Mouse (Mus musculus): ENCODE measurements around the gene Wnk2. TPM values are rescaled to one million over a fixed set of nuclear protein-coding genes. Genes with fewer than 3 reads are reported as not detected.

Gene Wnk2
- polyA plus RNA-seq, 1 experiment from 2014 or later = 1.6 TPM

GRCm38 (mm10) chr13:49096826-49097225 lies 51.0 kb downstream of the Wnk2 start:
- H3K27ac ChIP-seq (replicated peaks) = no peak overlapping the region
- ATAC-seq (ENCODE audit: low FRiP score, low TSS enrichment) (no peak), DNase-seq (ENCODE audit: low spot score) (no peak)
- TF ChIP-seq EP300 (optimal IDR thresholded peaks at IDR 0.05) (no peak), CTCF (IDR thresholded peaks at IDR 0.05; ENCODE audit: low read depth) (no peak)
- H3K4me1 ChIP-seq (replicated peaks; ENCODE audit: control insufficient read depth, insufficient read depth) = no peaks in the 10 kb centered on the region
- H3K9me3 ChIP-seq (ENCODE audit: control insufficient read depth, low read length) = no peaks in the 10 kb centered on the region
- no peak overlapping the region for H3K4me2 ChIP-seq (replicated peaks; ENCODE audit: low read depth)
- H3K36me3 ChIP-seq (ENCODE audit: control insufficient read depth, insufficient read depth, low read length) = peaks cover 4% of the 10 kb centered on the region; the same call in 1 of the 2 replicates
- no peak overlapping the region for H3K4me3 ChIP-seq (ENCODE audit: low read depth, low read length)
- H3K27me3 ChIP-seq (ENCODE audit: control insufficient read depth, insufficient read depth, low read length) = no peaks in the 10 kb centered on the region
- H3K9ac ChIP-seq (ENCODE audit: low read length) = no peak overlapping the region
- WGBS = 92% methylated on average over 4 of the region's 4 CpGs

GRCm38 (mm10) chr13:49094667-49095066 lies 53.1 kb downstream of the Wnk2 start:
- Histone ChIP-seq H3K4me1 (replicated peaks; ENCODE audit: control insufficient read depth, insufficient read depth) (no peaks in the 10 kb centered on the region), H3K27me3 (ENCODE audit: control insufficient read depth, insufficient read depth, low read length) (no peaks in the 10 kb centered on the region), H3K9ac (ENCODE audit: low read length) (no peak overlapping the region), H3K27ac (replicated peaks) (no peak overlapping the region), H3K4me3 (ENCODE audit: low read depth, low read length) (no peak overlapping the region), H3K9me3 (ENCODE audit: control insufficient read depth, low read length) (no peaks in the 10 kb centered on the region), H3K4me2 (replicated peaks; ENCODE audit: low read depth) (no peak overlapping the region), H3K36me3 (ENCODE audit: control insufficient read depth, insufficient read depth, low read length) (peaks cover 4% of the 10 kb centered on the region; the same call in 1 of the 2 replicates)
- no peak for TF ChIP-seq CTCF (IDR thresholded peaks at IDR 0.05; ENCODE audit: low read depth)
- 50% methylated on average over 6 of the region's 6 CpGs for WGBS
- DNase-seq (ENCODE audit: low spot score) (no peak), ATAC-seq (ENCODE audit: low FRiP score, low TSS enrichment) (0 out of 2 replicates have a peak, but pooled peaks have one; percentile 39)

- no peak overlapping the region for H3K27ac ChIP-seq (replicated peaks)
- H3K36me3 ChIP-seq (ENCODE audit: control insufficient read depth, insufficient read depth, low read length) = peaks cover 4% of the 10 kb centered on the region; the same call in 1 of the 2 replicates
- 69% methylated on average over 9 of the region's 9 CpGs for WGBS
- no peaks in the 10 kb centered on the region for H3K9me3 ChIP-seq (ENCODE audit: control insufficient read depth, low read length)
- no peak overlapping the region for H3K9ac ChIP-seq (ENCODE audit: low read length)
- H3K4me3 ChIP-seq (ENCODE audit: low read depth, low read length) = no peak overlapping the region
- no peak overlapping the region for H3K4me2 ChIP-seq (replicated peaks; ENCODE audit: low read depth)
- no peaks in the 10 kb centered on the region for H3K27me3 ChIP-seq (ENCODE audit: control insufficient read depth, insufficient read depth, low read length)
- ATAC-seq (ENCODE audit: low FRiP score, low TSS enrichment) = no peak
- no peaks in the 10 kb centered on the region for H3K4me1 ChIP-seq (replicated peaks; ENCODE audit: control insufficient read depth, insufficient read depth)
- no peak for DNase-seq (ENCODE audit: low spot score)
- TF ChIP-seq CTCF (IDR thresholded peaks at IDR 0.05; ENCODE audit: low read depth) = no peak
- TF ChIP-seq EP300 (optimal IDR thresholded peaks at IDR 0.05) = no peak
These were observed 54.3 kb downstream of the Wnk2 start for GRCm38 (mm10) chr13:49093471-49093891.

- Histone ChIP-seq H3K4me3 (ENCODE audit: low read depth, low read length) (no peak overlapping the region), H3K4me2 (replicated peaks; ENCODE audit: low read depth) (no peak overlapping the region), H3K9me3 (ENCODE audit: control insufficient read depth, low read length) (no peaks in the 10 kb centered on the region), H3K27ac (replicated peaks) (no peak overlapping the region), H3K4me1 (replicated peaks; ENCODE audit: control insufficient read depth, insufficient read depth) (no peaks in the 10 kb centered on the region), H3K36me3 (ENCODE audit: control insufficient read depth, insufficient read depth, low read length) (peaks cover 4% of the 10 kb centered on the region; the same call in 1 of the 2 replicates), H3K27me3 (ENCODE audit: control insufficient read depth, insufficient read depth, low read length) (no peaks in the 10 kb centered on the region), H3K9ac (ENCODE audit: low read length) (no peak overlapping the region)
- WGBS = 78% methylated on average over 9 of the region's 9 CpGs
- no peak for ATAC-seq (ENCODE audit: low FRiP score, low TSS enrichment)
- no peak for DNase-seq (ENCODE audit: low spot score)
- TF ChIP-seq CTCF (IDR thresholded peaks at IDR 0.05; ENCODE audit: low read depth) (no peak), EP300 (optimal IDR thresholded peaks at IDR 0.05) (no peak)
These were observed 55.2 kb downstream of the Wnk2 start for GRCm38 (mm10) chr13:49092596-49092995.

GRCm38 (mm10) chr13:49090176-49090575 lies 57.6 kb downstream of the Wnk2 start:
- no peak for DNase-seq (ENCODE audit: low spot score)
- Histone ChIP-seq H3K4me1 (replicated peaks; ENCODE audit: control insufficient read depth, insufficient read depth) (no peaks in the 10 kb centered on the region), H3K4me3 (ENCODE audit: low read depth, low read length) (no peak overlapping the region), H3K27ac (replicated peaks) (no peak overlapping the region), H3K4me2 (replicated peaks; ENCODE audit: low read depth) (no peak overlapping the region), H3K9me3 (ENCODE audit: control insufficient read depth, low read length) (no peaks in the 10 kb centered on the region), H3K36me3 (ENCODE audit: control insufficient read depth, insufficient read depth, low read length) (no peaks in the 10 kb centered on the region), H3K9ac (ENCODE audit: low read length) (no peak overlapping the region), H3K27me3 (ENCODE audit: control insufficient read depth, insufficient read depth, low read length) (no peaks in the 10 kb centered on the region)
- 100% methylated on average over 1 of the region's 1 CpGs for WGBS
- ATAC-seq (ENCODE audit: low FRiP score, low TSS enrichment) = no peak
- no peak for TF ChIP-seq EP300 (optimal IDR thresholded peaks at IDR 0.05)
- TF ChIP-seq CTCF (IDR thresholded peaks at IDR 0.05; ENCODE audit: low read depth) = no peak

GRCm38 (mm10) chr13:49088874-49089273 lies 58.9 kb downstream of the Wnk2 start:
- DNase-seq (ENCODE audit: low spot score) (no peak), ATAC-seq (ENCODE audit: low FRiP score, low TSS enrichment) (no peak)
- Histone ChIP-seq H3K4me1 (replicated peaks; ENCODE audit: control insufficient read depth, insufficient read depth) (no peaks in the 10 kb centered on the region), H3K36me3 (ENCODE audit: control insufficient read depth, insufficient read depth, low read length) (no peaks in the 10 kb centered on the region), H3K9ac (ENCODE audit: low read length) (no peak overlapping the region), H3K4me2 (replicated peaks; ENCODE audit: low read depth) (no peak overlapping the region), H3K27ac (replicated peaks) (no peak overlapping the region), H3K9me3 (ENCODE audit: control insufficient read depth, low read length) (no peaks in the 10 kb centered on the region), H3K27me3 (ENCODE audit: control insufficient read depth, insufficient read depth, low read length) (no peaks in the 10 kb centered on the region), H3K4me3 (ENCODE audit: low read depth, low read length) (no peak overlapping the region)
- 86% methylated on average over 6 of the region's 6 CpGs for WGBS
- TF ChIP-seq EP300 (optimal IDR thresholded peaks at IDR 0.05) = no peak
- TF ChIP-seq CTCF (IDR thresholded peaks at IDR 0.05; ENCODE audit: low read depth) = no peak

Measured in stomach, postnatal 0 days (tissue).